Mouse (Mus musculus) adipocyte (in vitro differentiated cells): ENCODE results near the gene Ahnak2.

Source experiments
- DNase-seq: peaks from one replicate; pipeline ENCODE4 v3.0.0-alpha.2; 2016; ENCODE audit warnings: low spot score

Gene Ahnak2

DNA sequence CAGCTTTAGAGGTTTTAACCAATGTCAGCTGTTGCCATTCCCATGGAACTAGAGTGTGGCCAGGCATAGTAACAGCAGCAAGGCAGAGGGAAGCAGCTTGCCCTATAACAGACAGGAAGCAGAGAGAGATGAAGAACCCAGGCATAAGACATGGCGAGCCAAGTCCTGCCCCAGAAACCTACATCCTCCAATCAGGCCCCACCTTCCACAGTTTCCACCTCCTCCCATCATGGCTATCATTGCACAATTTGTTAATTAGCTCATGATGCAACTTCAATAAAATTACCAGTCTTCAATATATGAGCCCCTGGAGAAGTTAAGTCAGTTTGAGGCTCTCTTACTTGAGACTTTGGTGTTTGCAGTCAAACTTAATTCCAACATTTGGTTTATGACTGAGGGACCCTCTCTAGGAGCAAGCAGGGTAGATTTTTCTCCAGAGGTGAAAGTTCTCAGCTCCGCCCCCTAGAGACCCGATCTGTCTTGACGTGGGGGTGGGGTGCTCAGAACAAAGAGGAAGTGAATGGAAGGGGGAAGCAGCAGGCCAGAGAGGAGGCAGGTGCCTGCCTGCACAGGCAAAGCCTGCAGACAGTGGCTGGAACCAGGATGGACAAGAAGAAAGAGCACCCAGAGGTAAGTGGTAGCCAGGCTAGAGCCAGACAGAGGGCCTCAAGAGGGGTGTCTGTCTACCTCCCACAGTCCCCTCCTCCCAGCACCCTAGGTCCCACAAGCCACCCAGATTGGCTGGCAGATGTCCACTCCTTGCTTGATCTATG, 42.1 kb downstream of the Ahnak2 start, which contains the start of gene Pld4:
Gene Pld4, plus strand, starts transcription at position 502 of the 773 bp plus-strand sequence.
- no peak for DNase-seq

DNA sequence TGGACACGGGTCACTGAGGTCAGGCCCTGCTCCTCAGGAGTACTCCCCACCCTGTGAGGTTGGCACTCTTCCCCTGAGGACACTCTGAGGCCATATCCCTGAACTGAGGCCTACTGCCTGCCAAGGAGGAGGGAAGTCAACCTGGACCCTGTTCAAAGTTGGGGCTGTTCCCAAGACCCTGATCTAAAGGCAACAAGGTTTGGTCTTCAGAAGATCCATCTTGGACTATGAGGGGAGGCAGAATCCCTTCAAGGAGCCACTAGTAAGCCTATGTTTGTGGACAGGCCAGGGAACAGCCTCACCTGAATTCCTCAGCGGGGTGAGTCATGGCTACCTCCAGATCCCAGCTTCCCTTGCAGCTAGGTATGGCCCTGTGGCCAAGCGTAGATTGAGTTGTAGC, 43.0 kb downstream of the Ahnak2 start:
- DNase-seq: no peak

DNA sequence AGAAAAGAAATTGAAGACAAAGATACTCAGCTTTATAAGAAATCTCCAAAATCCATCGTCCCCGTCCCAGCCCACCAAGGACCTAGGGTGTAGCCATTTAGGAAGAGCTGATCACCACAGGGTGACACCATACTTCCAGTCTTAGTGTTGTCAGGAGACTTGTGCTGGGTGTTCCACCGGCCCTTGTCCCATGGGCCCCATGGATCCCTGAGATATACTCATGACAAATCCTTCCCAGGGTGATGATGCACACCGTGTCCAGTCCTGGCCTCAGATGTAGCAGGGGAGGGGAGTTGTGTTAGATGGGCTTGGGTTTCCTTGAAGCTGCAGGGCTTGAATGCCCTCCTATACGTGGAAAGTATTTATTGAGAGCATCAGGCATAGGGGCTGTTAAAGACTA, 44.6 kb downstream of the Ahnak2 start:
- DNase-seq: no peak

DNA sequence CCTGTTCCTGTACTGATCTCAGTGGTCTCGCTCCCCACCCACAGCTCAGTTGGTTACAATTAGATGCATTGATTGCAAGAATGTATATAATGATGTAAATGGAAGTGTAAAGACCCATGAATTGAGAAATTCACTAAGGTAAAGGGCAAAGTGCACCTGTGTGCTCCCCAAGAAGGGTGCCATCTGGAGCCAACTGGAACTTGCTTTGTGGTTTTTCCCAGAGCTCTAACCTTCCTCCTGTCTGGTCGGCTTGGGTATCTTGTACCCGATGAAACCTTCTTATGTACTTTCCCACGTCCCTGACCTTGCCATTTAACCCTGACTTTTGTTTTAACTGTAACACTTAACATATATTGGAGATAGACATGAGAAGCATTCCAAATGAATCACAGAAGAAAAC, 46.6 kb downstream of the Ahnak2 start:
- no peak for DNase-seq

DNA sequence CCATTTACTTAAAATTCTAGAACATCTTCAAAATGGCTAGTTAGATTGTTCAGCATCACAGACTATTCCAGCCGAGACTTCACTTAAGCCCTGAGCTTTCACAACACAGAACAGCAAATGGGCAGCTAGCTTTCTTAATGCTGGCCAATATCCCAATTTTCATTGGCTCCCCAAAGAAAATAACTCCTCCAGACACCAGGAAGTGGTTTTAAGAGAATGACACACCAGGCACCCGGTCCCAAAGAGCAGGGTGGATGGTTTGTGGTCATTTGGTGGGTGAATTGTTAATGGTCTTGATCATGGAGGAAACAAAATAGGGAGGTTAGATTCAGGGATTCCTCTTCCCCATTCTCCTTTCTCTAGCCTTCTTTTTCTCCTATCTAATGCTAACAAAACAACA, 50.1 kb downstream of the Ahnak2 start:
- no peak for DNase-seq

DNA sequence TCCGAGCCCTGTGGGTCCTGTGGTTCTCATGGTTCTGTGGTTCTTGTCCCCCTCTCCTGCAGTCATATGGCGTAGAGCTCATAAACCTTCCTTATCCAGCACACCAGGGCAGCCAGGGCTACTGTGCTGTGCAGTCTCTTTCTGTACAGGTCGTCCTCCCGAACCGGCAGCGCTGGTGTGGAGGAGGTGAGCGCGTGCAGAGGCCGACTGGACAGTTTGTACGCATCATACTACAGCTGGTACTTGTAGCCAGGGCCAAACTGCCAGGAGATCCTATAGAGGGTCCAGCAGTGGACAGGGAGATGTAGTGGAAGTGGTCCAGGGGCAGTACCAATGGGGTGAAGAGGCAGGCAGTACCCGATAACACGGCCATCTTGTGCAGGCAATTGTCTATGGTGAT, 51.5 kb downstream of the Ahnak2 start:
- DNase-seq: no peak

DNA sequence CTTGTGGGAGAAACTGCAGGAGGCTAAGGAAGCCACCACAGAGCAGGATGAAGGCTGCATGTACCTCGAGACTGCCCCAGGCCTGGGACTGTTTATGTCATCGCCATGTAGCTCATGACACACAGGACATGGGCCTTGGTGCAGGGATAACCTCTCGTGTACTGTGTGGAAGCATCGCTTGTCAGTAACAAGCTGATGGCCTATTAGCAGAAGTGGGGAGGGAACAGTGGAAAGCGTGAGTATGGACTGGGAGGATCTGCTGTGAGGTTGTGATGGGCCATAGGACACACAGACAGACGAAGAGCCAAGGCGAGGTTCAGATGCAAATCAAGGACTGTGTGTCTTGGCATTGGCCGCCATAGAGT, 54.9 kb downstream of the Ahnak2 start:
- DNase-seq: no peak

DNA sequence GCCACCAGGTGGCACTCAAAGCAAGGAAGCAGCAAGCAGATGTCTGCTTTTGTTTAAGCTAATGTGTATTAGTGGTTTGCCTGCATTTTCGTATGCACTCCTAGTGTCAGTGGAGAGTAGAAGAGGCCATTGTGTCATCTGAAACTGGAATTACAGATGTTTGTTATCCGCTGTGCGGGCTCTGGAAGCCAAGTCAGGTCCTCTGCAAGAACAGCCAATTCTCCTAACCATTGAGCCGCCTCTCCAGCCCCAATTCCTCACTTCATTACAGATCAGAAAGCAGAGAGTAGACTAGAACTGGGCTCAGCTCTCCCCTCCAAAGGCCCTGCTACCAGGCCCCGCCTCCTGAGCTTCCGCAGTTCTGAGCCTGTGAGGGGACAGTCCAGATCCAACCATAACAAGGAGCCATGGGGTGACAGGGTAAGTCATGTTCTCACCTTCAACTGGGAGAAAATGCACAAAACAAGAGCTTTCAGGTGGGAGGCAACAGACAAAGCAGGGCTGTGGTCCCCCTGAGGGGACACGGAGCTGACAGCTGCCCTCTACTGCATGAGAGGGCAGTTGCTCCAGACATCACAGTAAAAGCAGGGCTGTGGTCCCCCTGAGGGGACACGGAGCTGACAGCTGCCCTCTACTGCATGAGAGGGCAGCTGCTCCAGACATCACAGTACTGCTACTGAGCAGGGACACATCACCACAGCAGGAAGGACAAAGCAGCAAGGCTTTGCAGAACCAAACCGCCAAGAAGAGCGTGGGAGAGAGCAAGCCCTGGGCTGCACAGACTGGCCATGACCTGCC, 55.5 kb downstream of the Ahnak2 start:
- peak; percentile 74 for DNase-seq

DNA sequence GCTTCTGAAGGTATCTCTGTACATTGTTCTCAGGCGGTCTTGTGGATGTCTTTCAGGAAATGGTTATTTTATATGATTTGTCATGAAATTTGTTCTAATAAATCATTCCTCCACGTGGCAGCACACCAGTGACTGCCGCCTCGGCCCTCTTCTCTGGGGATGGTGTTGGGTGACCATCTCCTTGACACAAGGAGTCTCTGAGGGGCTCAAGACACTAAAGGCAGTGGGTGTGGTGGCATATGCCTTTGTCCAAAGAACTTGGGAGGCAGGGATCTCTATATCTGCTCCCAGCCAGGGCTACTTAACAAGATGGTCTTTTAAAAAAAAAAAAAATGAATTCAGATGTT, 56.0 kb downstream of the Ahnak2 start:
- no peak for DNase-seq

DNA sequence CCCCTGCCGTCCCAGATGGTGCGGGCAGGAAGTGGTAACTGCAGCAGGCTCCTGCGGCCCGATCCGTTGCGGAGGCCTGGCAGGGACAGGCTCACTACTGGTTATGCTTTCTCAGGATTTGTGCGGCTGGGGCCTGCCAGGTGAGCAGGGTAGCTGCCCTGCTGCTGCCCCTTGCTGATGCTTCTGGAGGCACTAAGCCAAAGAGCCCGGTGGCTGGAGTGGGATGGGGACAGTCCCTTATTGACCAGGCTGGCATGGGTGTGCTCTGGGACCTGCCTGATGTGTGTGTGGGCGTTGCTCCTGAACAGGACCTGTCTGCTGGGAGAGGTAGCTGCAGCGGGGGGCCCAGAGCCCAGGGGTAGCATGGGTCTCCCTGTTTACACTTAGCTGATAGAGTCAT, 56.7 kb downstream of the Ahnak2 start:
- no peak for DNase-seq

DNA sequence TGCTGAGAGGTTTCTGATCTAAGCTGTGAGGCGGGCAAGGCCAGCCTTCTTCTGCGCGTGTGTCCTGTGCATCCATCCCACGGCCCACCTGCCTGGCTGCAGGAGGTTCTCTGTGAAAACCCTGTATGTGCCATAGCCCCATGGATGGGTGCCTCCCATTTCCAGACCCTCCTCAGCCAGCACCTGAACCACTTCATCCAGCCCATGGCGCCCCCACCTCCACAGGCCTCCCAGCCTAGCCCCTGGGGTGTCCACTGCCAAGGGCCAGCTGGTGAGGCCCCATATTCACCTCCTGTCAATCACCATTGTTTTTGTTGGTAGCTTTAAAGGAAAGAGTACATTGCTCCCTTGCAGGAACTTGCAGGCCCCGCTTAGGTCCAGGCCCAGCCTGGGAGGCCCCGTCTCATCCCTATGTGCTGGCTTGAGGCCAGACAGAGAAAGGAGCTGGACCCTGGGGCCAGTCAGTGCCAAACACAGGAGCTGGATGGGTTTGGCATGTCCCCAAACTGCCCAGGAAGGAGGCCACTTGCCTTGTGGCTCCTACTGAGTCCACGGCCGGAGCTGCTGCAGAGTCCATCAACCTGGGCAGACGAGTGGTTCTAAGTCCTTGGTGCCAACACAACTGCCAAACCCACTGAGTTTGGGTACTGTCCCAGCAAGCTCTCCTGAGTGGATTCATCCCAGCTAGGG, 57.4 kb downstream of the Ahnak2 start:
- DNase-seq: no peak

DNA sequence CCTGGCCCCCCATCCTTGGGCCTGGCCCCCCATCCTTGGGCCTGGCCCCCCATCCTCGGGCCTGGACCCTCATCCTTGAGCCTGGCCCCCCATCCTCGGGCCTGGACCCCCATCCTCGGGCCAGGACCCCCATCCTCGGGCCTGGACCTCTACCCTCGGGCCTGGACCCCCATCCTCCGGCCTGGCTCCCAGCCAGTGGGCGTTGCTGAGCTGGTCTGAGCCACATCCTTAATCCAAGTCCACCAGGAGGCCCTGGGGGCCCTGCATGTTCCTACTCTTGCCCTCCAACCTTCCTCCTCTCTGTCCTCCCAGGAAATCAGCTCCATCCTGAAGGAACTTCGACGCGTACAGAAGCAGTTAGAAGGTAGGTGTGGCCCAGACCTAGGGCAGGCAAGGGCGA, 58.2 kb downstream of the Ahnak2 start:
- DNase-seq: no peak

DNA sequence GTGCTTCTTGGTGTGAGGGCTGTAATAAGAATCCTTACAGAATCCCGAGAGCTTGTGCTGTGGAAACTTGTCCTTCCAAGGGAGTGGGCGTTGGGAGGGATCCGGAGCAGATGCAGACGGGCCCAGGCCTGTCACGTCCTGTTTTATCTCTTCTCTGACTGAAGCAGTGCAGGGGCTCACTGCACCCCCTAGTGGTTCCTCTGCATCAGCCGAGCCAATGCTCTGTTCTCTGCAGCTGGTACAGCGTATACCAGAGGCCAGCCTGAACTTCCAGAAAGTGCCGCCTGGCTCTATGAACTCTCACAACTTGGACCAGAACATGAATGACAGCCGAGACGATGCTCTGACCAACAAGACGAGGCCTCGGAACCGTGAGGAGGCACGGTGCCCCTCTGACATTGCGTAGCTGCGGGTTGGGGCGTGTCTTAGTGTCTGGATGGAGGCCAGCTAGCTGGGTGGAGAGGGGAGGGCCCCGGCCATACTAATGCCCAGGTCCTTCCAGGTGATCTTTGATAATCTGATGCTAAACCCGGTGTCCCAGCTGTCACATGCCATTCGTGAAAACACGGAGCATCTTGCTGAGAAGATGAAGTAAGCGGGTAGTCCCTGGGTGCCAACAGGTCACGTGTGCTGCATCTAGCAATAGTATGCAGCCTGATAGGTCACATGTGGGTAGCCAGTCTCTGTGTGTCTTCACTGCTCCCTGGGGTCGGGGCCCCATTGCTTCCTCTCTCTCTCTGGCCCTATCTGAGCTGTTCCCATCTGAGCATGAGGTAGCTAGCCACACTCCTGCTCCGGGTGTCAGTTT, 59.1 kb downstream of the Ahnak2 start:
- DNase-seq: peak; percentile 68

DNA sequence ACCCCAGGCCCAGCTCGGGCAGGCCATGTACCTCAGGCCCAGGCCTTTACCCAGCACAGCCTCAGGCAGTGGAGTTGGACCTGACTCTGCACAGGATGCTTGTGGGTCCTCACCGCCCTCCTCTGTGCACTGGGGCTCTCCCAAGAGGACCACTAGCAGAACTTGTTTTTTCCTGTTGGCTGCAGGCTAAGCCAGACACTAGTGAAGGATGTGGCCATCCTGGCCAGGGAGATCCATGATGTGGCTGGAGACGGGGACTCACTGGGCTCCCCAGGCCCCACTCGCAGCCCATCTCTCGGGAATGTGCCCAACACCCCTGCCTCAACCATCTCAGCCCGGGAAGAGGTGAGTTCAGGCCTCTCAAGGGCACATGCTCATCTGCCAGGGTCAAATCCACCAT, 59.7 kb downstream of the Ahnak2 start:
- DNase-seq: no peak

DNA sequence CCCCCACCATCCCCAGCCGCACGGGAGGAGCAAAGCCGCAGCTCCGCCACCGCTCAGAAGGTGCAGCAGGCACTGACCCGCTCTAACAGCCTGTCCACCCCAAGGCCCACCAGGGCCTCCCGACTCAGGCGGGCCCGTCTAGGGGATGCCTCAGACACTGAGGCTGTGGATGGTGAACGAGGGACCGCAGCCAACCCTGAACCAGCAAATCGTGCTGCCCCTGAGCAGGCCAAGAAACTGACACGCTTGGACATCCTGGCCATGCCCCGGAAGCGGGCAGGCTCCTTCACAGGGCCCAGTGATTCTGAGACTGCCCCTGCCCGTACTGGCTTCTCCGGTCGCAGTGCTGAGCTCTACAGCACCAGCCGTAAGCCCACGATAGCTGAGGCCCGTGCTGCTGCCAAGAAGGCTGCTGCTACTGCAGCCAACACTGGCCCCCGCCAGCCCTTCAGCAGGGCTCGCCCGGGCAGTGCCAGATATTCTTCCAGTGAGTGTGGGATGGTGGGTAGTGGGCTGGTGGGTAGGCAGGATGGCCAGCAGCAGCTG, 63.4 kb downstream of the Ahnak2 start:
- no peak for DNase-seq

DNA sequence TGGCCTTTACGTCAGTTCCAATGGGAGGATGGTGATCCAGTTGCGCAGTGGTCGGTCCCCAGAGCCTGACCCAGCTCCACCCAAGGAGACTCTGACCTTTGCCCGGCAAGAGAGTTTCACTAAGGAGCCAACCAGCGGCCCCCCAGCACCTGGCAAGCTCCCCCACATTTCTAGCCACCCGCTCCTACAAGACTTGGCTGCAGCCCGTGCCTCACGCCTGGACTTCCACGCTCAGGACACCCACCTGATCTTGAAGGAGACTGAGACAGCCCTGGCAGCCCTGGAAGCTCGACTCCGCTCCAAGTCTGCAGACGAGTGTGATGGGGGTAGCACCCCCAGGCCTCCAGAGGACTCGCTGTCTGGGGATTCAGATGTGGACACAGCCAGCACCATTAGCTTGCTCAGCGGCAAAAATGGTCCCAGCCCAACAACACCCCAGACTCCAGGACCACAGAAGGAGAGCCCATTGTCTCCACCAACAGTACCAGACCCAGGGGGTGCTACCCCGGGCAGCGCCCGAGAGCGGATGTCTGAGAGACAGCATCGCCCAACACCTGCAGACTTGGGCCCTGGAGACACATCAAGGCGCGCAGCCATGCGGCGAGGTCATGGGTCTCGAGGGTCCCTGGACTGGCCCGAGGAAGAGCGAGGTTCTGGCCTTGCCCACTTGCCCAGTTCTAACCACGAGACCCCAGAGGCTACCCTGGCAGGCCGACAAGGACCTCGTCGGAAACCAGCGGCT, 64.0 kb downstream of the Ahnak2 start:
- DNase-seq: no peak

DNA sequence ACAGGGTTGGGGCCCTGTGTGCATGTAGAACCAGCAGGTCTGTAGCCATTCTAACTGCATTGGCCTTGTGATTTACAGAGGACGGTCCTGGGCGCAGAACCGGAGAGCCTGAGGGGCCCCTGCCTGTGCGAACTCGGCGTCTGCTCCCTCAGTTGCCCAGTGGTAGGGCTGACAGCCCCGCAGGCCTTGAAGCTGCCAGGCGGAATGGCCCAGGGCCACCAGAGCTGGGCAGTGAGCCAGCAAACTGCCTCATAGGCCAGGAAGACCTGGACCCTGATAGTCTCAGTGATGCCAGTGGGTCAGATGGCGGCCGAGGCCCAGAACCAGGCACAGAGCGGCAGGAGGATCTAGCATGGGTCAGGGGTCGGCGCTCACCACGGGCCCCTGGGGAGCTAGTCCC, 64.7 kb downstream of the Ahnak2 start:
- DNase-seq: peak; percentile 39

DNA sequence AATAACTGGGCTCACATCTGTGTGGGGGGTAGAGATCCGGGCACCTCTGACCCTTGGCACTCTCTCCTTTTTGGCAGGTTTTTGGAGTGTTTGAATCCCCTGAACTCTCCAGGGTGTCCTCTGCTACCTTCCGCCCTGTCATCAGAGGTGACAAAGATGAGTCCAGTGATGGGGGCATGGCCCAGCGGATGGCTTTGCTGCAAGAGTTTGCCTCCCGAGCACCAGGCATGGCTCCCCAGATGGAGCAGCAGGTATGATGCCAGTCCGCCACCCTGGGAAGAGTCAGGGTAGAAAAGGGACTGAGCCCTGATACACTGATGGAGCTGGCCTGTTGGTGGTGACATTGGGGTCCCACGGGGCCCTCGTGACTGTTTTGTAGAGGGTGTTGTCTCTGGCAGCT, 65.4 kb downstream of the Ahnak2 start:
- no peak for DNase-seq

DNA sequence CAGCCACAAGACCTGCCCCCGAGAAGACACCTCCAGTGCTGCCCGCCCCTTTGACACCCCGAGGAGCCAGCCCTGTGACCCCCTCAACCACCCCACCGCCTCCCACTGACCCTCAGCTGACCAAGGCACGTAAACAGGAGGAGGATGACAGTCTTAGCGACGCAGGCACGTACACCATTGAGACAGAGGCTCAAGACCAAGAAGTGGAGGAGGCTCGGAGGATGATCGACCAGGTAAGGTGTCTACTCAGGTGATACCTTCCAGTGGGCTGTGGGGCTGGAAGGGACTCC, 65.9 kb downstream of the Ahnak2 start:
- DNase-seq: no peak

DNA sequence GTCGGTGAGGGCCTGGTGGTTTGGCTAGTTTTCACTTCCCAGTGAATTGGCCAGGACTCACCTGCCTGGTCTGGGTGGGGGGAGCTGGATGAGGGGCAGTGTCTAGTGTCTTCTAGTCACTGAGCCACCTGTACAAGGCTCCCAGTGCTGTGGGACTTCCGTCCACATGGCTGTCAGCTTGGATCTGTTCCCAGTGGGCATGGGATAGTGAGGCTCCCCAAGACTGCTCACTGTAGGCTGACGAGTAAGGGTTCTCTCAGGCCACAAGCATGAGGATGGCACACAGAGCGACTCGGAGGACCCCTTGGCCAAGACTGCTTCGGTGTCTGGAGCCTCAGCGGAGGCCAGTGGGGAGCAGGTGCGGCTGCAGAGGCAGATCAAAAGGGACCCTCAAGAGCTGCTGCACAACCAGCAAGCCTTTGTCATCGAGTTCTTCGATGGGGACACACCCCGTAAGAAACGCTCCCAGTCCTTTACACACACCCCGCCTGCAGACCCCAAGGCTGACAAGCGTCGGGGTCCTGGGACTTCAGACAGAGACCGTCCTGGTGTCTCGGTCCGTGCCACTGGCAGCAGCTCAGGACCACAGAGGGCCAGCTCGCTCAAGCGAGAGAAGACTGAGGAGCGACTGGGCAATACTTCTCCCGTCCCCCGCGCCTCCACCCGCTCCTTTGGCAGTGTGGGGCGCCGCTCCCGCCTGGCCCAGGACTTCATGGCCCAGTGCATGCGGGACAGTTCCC, 66.4 kb downstream of the Ahnak2 start:
- DNase-seq: no peak
